Mouse (Mus musculus) cortical plate, adult 2 months (tissue): ENCODE data around the gene Gbx2.

Experiments
- CTCF ChIP-seq: fragments of 200-500 bp; IDR thresholded peaks from 2 replicates; pipeline ENCODE4 v1.5.1; 2011; ENCODE audit warnings: mild to moderate bottlenecking, control low read depth, low read length; ENCODE audit not compliant: insufficient read depth; ENCODE audit errors: extremely low read depth
- POLR2A ChIP-seq: fragments of 200-500 bp; IDR thresholded peaks from 2 replicates; pipeline ENCODE4 v1.6.1; 2011; ENCODE audit warnings: mild to moderate bottlenecking, low read length, control low read depth; ENCODE audit not compliant: insufficient read depth; ENCODE audit errors: extremely low read depth

- TF ChIP-seq CTCF (no peak), POLR2A (no peak)
These were observed 50.8 kb downstream of the Gbx2 start for GRCm38 (mm10) chr1:89880193-89880592.
